Mouse (Mus musculus): Measurements from ENCODE around the gene Unc13d.

- TF ChIP-seq GATA1 (IDR thresholded peaks at IDR 0.05; ENCODE audit: low read length) (no peak), TAL1 (IDR thresholded peaks at IDR 0.05; ENCODE audit: low read length) (no peak)
Measured at GRCm38 (mm10) chr11:116106963-116107776, 29.4 kb upstream of the Unc13d start.

All from erythroblast, embryonic 14.5 days (primary cell).